ENCODE assay signal across 19 mouse cellular contexts in the genomic region with DNA sequence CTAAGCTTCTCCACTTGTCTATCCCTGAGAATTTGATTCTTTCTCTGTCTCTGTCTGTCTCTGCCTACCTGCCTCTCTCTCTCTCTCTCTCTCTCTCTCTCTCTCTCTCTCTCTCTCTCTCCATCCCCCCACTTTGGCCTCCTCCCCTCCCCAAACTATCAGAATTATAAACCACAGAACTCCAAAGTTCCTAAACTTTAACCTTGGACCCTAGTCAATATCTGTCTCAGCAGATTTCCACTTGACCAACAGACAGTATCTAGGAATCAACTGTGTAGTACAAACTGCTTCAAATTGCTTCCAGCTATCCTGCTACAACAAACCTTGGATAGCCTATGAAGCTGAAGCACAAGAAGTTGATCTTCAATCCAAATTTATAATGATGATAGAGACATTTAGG. TPM values are rescaled to one million over a fixed set of nuclear protein-coding genes. Genes with fewer than 3 reads are reported as not detected.
"Had no signal": no experiment of that assay in that cellular context is flagged by ENCODE, and none has a peak within 500 bp of the region (broad histone marks: within the 10 kb centered on the region; RNA-seq: fewer than 3 reads in every experiment).

No protein-coding gene starts in this region.

- H3K27me3 ChIP-seq: lung, embryonic 15.5 days; megakaryocyte, embryonic 14.5 days; midbrain, embryonic 13.5 days; midbrain, embryonic 15.5 days; neural tube, embryonic 12.5 days; stomach, embryonic 15.5 days had no signal

- H3K36me3 ChIP-seq: lung, embryonic 15.5 days; midbrain, embryonic 13.5 days; midbrain, embryonic 15.5 days; neural tube, embryonic 12.5 days; stomach, embryonic 15.5 days had no signal

- DNase-seq: lung, adult 2 months; lung, postnatal 14 days; lung, postnatal 36 days; right cerebral cortex, postnatal 14 days; thymus, adult 2 months; thymus, postnatal 25 days; thymus, postnatal 4 days had no signal

- H3K4me3 ChIP-seq: lung, embryonic 15.5 days; megakaryocyte, embryonic 14.5 days; midbrain, embryonic 13.5 days; midbrain, embryonic 15.5 days; neural tube, embryonic 12.5 days; stomach, embryonic 15.5 days had no signal

- H3K27ac ChIP-seq: lung, embryonic 15.5 days; macrophage; midbrain, embryonic 13.5 days; midbrain, embryonic 15.5 days; neural tube, embryonic 12.5 days; stomach, embryonic 15.5 days; stomach, postnatal 0 days had no signal

- H3K4me1 ChIP-seq: lung, embryonic 15.5 days; megakaryocyte, embryonic 14.5 days; midbrain, embryonic 13.5 days; midbrain, embryonic 15.5 days; neural tube, embryonic 12.5 days; stomach, embryonic 15.5 days had no signal

RNA-seq across cellular contexts. Expression of a gene that starts 10.2 kb away (rescaled TPM):
- polyA plus RNA-seq: lung, adult 2 months; lung, embryonic 15.5 days; lung, postnatal 0 days; macrophage; midbrain, embryonic 11.5 days; midbrain, embryonic 13.5 days; neural tube, embryonic 12.5 days; neural tube, embryonic 14.5 days; spleen, adult 2 months; thymus, adult 2 months had no signal
